Mouse (Mus musculus): ENCODE results near the gene Kif23. TPM values are rescaled to one million over a fixed set of nuclear protein-coding genes. Genes with fewer than 3 reads are reported as not detected.
A peak's percentile ranks its signal among the peaks of the same experiment; 100 is the strongest.

The Kif23 gene
- polyA plus RNA-seq, 1 experiment from 2014 or later = 131 TPM

- H3K4me1 ChIP-seq (ENCODE audit: control insufficient read depth, insufficient read depth, low read length) = no peaks in the 10 kb centered on the region
Measured at GRCm38 (mm10) chr9:61932009-61932408, 14.6 kb downstream of the Kif23 start.

GRCm38 (mm10) chr9:61925086-61925660 lies 21.4 kb downstream of the Kif23 start:
- Histone ChIP-seq H3K4me2 (ENCODE audit: low read depth, severe bottlenecking) (no peak overlapping the region), H3K4me1 (ENCODE audit: control insufficient read depth, insufficient read depth, low read length) (no peaks in the 10 kb centered on the region), H3K36me3 (ENCODE audit: control insufficient read depth, insufficient read depth, low read length) (peaks cover 20% of the 10 kb centered on the region; the same call in 1 of the 2 replicates), H3K9me3 (ENCODE audit: control insufficient read depth, low read length) (no peaks in the 10 kb centered on the region), H3K4me3 (ENCODE audit: low read depth, low read length) (no peak overlapping the region), H3K27ac (replicated peaks; ENCODE audit: low read depth, low read length) (no peak overlapping the region), H3K9ac (ENCODE audit: low read length) (no peak overlapping the region), H3K27me3 (ENCODE audit: control insufficient read depth, insufficient read depth, low read length) (no peaks in the 10 kb centered on the region)
- no peak for ATAC-seq (ENCODE audit: insufficient number of reproducible peaks, low FRiP score, low TSS enrichment, low read depth)
- WGBS = 94% methylated on average over 10 of the region's 10 CpGs
- DNase-seq (ENCODE audit: low spot score) = no peak

More at GRCm38 (mm10) chr9:61932009-61932408, 14.6 kb downstream of the Kif23 start:
- no peaks in the 10 kb centered on the region for H3K9me3 ChIP-seq (ENCODE audit: control insufficient read depth, low read length)
- no peak overlapping the region for H3K27ac ChIP-seq (replicated peaks; ENCODE audit: low read depth, low read length)
- 96% methylated on average over 3 of the region's 3 CpGs for WGBS
- H3K4me2 ChIP-seq (ENCODE audit: low read depth, severe bottlenecking) = no peak overlapping the region
- no peaks in the 10 kb centered on the region for H3K27me3 ChIP-seq (ENCODE audit: control insufficient read depth, insufficient read depth, low read length)
- H3K4me3 ChIP-seq (ENCODE audit: low read depth, low read length) = no peak overlapping the region
- no peak for DNase-seq (ENCODE audit: low spot score)
- H3K9ac ChIP-seq (ENCODE audit: low read length) = no peak overlapping the region
- no peak for ATAC-seq (ENCODE audit: insufficient number of reproducible peaks, low FRiP score, low TSS enrichment, low read depth)
- H3K36me3 ChIP-seq (ENCODE audit: control insufficient read depth, insufficient read depth, low read length) = peaks cover 22% of the 10 kb centered on the region

- Histone ChIP-seq H3K9ac (ENCODE audit: low read length) (no peak overlapping the region), H3K4me1 (ENCODE audit: control insufficient read depth, insufficient read depth, low read length) (no peaks in the 10 kb centered on the region), H3K4me2 (ENCODE audit: low read depth, severe bottlenecking) (no peak overlapping the region), H3K27ac (replicated peaks; ENCODE audit: low read depth, low read length) (no peak overlapping the region), H3K27me3 (ENCODE audit: control insufficient read depth, insufficient read depth, low read length) (no peaks in the 10 kb centered on the region), H3K4me3 (ENCODE audit: low read depth, low read length) (no peak overlapping the region), H3K36me3 (ENCODE audit: control insufficient read depth, insufficient read depth, low read length) (peaks cover 14% of the 10 kb centered on the region), H3K9me3 (ENCODE audit: control insufficient read depth, low read length) (no peaks in the 10 kb centered on the region)
- ATAC-seq (ENCODE audit: insufficient number of reproducible peaks, low FRiP score, low TSS enrichment, low read depth) = no peak
- WGBS = 91% methylated on average over 6 of the region's 6 CpGs
- no peak for DNase-seq (ENCODE audit: low spot score)
Measured at GRCm38 (mm10) chr9:61920331-61920730, 26.2 kb downstream of the Kif23 start.

- ATAC-seq (ENCODE audit: insufficient number of reproducible peaks, low FRiP score, low TSS enrichment, low read depth) (no peak), DNase-seq (ENCODE audit: low spot score) (no peak)
- WGBS = 92% methylated on average over 5 of the region's 5 CpGs
- Histone ChIP-seq H3K36me3 (ENCODE audit: control insufficient read depth, insufficient read depth, low read length) (peaks cover 14% of the 10 kb centered on the region), H3K4me3 (ENCODE audit: low read depth, low read length) (no peak overlapping the region), H3K9ac (ENCODE audit: low read length) (no peak overlapping the region), H3K4me1 (ENCODE audit: control insufficient read depth, insufficient read depth, low read length) (no peaks in the 10 kb centered on the region), H3K9me3 (ENCODE audit: control insufficient read depth, low read length) (no peaks in the 10 kb centered on the region), H3K4me2 (ENCODE audit: low read depth, severe bottlenecking) (no peak overlapping the region), H3K27ac (replicated peaks; ENCODE audit: low read depth, low read length) (no peak overlapping the region), H3K27me3 (ENCODE audit: control insufficient read depth, insufficient read depth, low read length) (no peaks in the 10 kb centered on the region)
Measured at GRCm38 (mm10) chr9:61919464-61919863, 27.1 kb downstream of the Kif23 start.

GRCm38 (mm10) chr9:61917436-61917835 lies 29.1 kb downstream of the Kif23 start:
- Histone ChIP-seq H3K27ac (replicated peaks; ENCODE audit: low read depth, low read length) (no peak overlapping the region), H3K4me3 (ENCODE audit: low read depth, low read length) (no peak overlapping the region), H3K4me2 (ENCODE audit: low read depth, severe bottlenecking) (no peak overlapping the region), H3K4me1 (ENCODE audit: control insufficient read depth, insufficient read depth, low read length) (peaks cover 4% of the 10 kb centered on the region; the same call in 1 of the 2 replicates), H3K9me3 (ENCODE audit: control insufficient read depth, low read length) (no peaks in the 10 kb centered on the region), H3K27me3 (ENCODE audit: control insufficient read depth, insufficient read depth, low read length) (no peaks in the 10 kb centered on the region), H3K9ac (ENCODE audit: low read length) (no peak overlapping the region), H3K36me3 (ENCODE audit: control insufficient read depth, insufficient read depth, low read length) (peaks cover 15% of the 10 kb centered on the region)
- 94% methylated on average over 6 of the region's 6 CpGs for WGBS
- DNase-seq (ENCODE audit: low spot score) = no peak
- no peak for ATAC-seq (ENCODE audit: insufficient number of reproducible peaks, low FRiP score, low TSS enrichment, low read depth)

- WGBS = 89% methylated on average over 3 of the region's 3 CpGs
- peaks cover 4% of the 10 kb centered on the region; the same call in 1 of the 2 replicates for H3K4me1 ChIP-seq (ENCODE audit: control insufficient read depth, insufficient read depth, low read length)
- H3K9ac ChIP-seq (ENCODE audit: low read length) = no peak overlapping the region
- DNase-seq (ENCODE audit: low spot score) = no peak
- no peak overlapping the region for H3K4me3 ChIP-seq (ENCODE audit: low read depth, low read length)
- ATAC-seq (ENCODE audit: insufficient number of reproducible peaks, low FRiP score, low TSS enrichment, low read depth) = no peak
- no peaks in the 10 kb centered on the region for H3K27me3 ChIP-seq (ENCODE audit: control insufficient read depth, insufficient read depth, low read length)
- no peak overlapping the region for H3K27ac ChIP-seq (replicated peaks; ENCODE audit: low read depth, low read length)
- no peaks in the 10 kb centered on the region for H3K9me3 ChIP-seq (ENCODE audit: control insufficient read depth, low read length)
- no peak overlapping the region for H3K4me2 ChIP-seq (ENCODE audit: low read depth, severe bottlenecking)
- H3K36me3 ChIP-seq (ENCODE audit: control insufficient read depth, insufficient read depth, low read length) = peaks cover 19% of the 10 kb centered on the region
Measured at GRCm38 (mm10) chr9:61916986-61917385, 29.6 kb downstream of the Kif23 start.

GRCm38 (mm10) chr9:61915393-61916005 lies 31.1 kb downstream of the Kif23 start:
- H3K36me3 ChIP-seq (ENCODE audit: control insufficient read depth, insufficient read depth, low read length) = peaks cover 22% of the 10 kb centered on the region
- no peak overlapping the region for H3K9ac ChIP-seq (ENCODE audit: low read length)
- no peak for ATAC-seq (ENCODE audit: insufficient number of reproducible peaks, low FRiP score, low TSS enrichment, low read depth)

GRCm38 (mm10) chr9:61914917-61915300 lies 31.7 kb downstream of the Kif23 start:
- 2% methylated on average over 13 of the region's 13 CpGs for WGBS
- DNase-seq (ENCODE audit: low spot score) = no peak
- Histone ChIP-seq H3K27ac (replicated peaks; ENCODE audit: low read depth, low read length) (peak overlapping the region; percentile 83), H3K4me1 (ENCODE audit: control insufficient read depth, insufficient read depth, low read length) (peaks cover 4% of the 10 kb centered on the region; the same call in 1 of the 2 replicates), H3K36me3 (ENCODE audit: control insufficient read depth, insufficient read depth, low read length) (peaks cover 22% of the 10 kb centered on the region), H3K9me3 (ENCODE audit: control insufficient read depth, low read length) (no peaks in the 10 kb centered on the region), H3K9ac (ENCODE audit: low read length) (peak overlapping the region; percentile 61), H3K4me2 (ENCODE audit: low read depth, severe bottlenecking) (peak overlapping the region; percentile 81), H3K27me3 (ENCODE audit: control insufficient read depth, insufficient read depth, low read length) (no peaks in the 10 kb centered on the region), H3K4me3 (ENCODE audit: low read depth, low read length) (peak overlapping the region; percentile 93)
- no peak for ATAC-seq (ENCODE audit: insufficient number of reproducible peaks, low FRiP score, low TSS enrichment, low read depth)

More at GRCm38 (mm10) chr9:61915393-61916005, 31.1 kb downstream of the Kif23 start:
- Histone ChIP-seq H3K27ac (replicated peaks; ENCODE audit: low read depth, low read length) (no peak overlapping the region; the same call in 1 of the 2 replicates), H3K9me3 (ENCODE audit: control insufficient read depth, low read length) (no peaks in the 10 kb centered on the region), H3K4me2 (ENCODE audit: low read depth, severe bottlenecking) (peak overlapping the region; percentile 81), H3K4me3 (ENCODE audit: low read depth, low read length) (peak overlapping the region; percentile 93), H3K4me1 (ENCODE audit: control insufficient read depth, insufficient read depth, low read length) (peaks cover 4% of the 10 kb centered on the region; the same call in 1 of the 2 replicates), H3K27me3 (ENCODE audit: control insufficient read depth, insufficient read depth, low read length) (no peaks in the 10 kb centered on the region)
- no peak for DNase-seq (ENCODE audit: low spot score)
- WGBS = 44% methylated on average over 4 of the region's 4 CpGs

Data from limb, embryonic 11.5 days (tissue).